Mouse (Mus musculus): ENCODE results near the gene Wbp11.

Wbp11 gene

GRCm38 (mm10) chr6:136827881-136828561 is at the start of gene Wbp11:
TSS of gene Wbp11 (minus strand) at chr6:136828233.
- DNase-seq (ENCODE audit: low spot score): peak; percentile 93

GRCm38 (mm10) chr6:136875670-136876069 is 47.6 kb upstream of the Wbp11 start, which contains the start of gene Mgp:
TSS of gene Mgp (minus strand) at chr6:136875823.
- DNase-seq (ENCODE audit: low spot score): peak; percentile 46

GRCm38 (mm10) chr6:136874599-136874998 is 46.6 kb upstream of the Wbp11 start:
- no peak for DNase-seq (ENCODE audit: low spot score)

GRCm38 (mm10) chr6:136868921-136869320 is 40.9 kb upstream of the Wbp11 start:
- DNase-seq (ENCODE audit: low spot score): no peak

GRCm38 (mm10) chr6:136866150-136866549 is 38.1 kb upstream of the Wbp11 start:
- no peak for DNase-seq (ENCODE audit: low spot score)

GRCm38 (mm10) chr6:136865360-136865759 is 37.3 kb upstream of the Wbp11 start:
- DNase-seq (ENCODE audit: low spot score): no peak

- DNase-seq (ENCODE audit: low spot score): no peak
These were observed 33.0 kb upstream of the Wbp11 start for GRCm38 (mm10) chr6:136861020-136861419.

DNA sequence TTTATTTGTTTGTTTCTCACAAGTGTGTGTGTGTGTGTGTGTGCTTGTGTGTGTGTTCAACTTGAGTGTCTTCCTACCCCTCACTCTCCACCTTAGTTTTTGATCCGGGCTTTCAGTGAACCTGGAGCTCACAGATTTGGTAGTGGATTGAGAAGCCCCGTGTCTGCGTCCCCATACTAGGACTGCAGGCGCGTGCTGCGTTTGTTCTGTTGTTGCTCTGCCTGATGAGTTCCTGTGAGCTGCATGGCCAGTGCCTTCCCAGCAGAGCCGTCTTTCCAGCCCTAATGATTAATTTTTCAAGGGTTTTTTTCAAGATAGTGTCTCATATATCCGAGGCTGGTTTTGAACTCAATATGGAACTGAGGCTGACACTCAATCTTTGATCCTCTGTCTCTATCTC is 30.4 kb upstream of the Wbp11 start:
- DNase-seq (ENCODE audit: low spot score): no peak

DNA sequence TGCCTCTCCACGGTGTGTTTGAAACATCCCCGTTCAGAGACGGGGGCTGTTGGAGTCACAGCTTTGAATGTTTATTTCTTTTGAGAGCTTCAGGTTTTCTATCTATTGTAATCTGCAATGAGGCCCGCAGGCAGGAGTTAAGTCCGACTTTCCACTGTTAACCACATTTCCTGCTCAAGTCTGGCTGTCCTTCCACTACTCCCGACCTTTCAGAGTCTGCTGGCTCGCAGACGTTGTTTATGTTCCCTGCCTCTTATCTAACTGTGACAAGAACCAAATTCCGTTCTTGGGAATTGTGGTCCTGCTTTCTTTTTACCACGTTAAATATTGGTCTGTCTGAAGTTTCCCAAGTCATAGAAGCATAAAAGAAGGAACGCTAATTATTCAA is 29.8 kb upstream of the Wbp11 start:
- DNase-seq (ENCODE audit: low spot score): no peak

- DNase-seq (ENCODE audit: low spot score): no peak
These were observed 29.3 kb upstream of the Wbp11 start, which contains the start of gene Art4 for GRCm38 (mm10) chr6:136857186-136857872. TSS of gene Art4 (minus strand) at chr6:136857733.

GRCm38 (mm10) chr6:136856071-136856636 is 28.1 kb upstream of the Wbp11 start:
- DNase-seq (ENCODE audit: low spot score): no peak

- DNase-seq (ENCODE audit: low spot score): no peak
These were observed 27.1 kb upstream of the Wbp11 start for GRCm38 (mm10) chr6:136855183-136855582.

DNA sequence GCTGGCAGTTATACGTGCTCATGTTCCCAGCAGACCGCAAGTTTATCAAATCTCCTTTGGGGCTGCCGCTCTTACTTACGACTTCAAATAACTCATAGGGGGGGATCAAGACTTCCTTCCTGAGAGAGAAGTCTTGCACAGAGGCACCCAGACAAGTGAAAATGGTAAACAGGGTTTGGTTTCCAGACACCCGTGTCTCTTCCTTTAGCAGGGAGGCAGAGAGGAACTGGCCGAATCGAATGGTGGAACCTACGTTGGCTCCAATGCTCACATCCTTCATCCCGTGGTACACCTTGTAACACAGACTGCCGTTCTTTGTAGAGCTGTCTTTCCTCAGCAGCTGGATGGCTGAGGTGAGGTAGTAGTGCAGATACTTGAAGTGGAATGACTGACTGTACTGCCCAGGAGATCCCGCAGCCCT is 26.3 kb upstream of the Wbp11 start:
- no peak for DNase-seq (ENCODE audit: low spot score)

DNA sequence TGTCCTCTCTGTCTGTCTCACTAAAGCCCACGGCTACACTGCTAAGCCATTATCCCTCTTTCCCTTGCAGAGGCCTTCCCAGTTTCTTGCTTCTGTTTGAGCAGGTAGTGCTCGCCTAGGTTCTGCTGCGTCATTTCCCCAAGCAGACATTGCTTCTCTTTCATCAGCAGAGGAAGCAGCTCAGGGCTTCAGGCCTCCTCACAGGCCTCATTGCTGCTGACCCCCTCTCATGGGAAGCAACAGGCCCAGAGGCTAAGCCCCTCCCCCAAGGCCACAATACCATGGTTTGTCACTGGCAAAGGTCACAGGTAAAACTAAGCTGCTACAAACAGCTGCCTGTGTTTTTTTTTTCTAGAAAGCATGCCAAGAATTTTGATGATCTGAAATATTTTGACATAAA is 24.7 kb upstream of the Wbp11 start:
- no peak for DNase-seq (ENCODE audit: low spot score)

GRCm38 (mm10) chr6:136852348-136852747 is 24.3 kb upstream of the Wbp11 start:
- no peak for DNase-seq (ENCODE audit: low spot score)

DNA sequence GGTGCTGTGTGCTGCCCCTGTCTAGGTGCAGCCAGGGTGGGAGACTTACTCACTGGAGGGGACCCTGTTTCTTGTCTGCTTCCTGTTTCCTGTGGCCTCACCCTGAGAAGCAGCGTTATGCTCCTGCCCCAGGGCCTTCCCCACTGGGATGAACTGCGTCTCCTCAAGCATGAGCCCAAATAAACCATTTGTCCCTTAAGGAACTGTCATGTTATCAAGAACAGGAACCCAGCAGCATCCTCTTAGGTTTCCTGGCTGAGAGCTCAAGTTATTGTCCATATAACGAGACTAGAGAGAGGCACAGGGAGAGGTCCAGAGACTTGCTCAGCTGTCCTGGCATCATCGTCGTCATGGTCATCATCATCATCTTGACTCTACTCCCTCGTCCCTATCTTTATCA is 22.2 kb upstream of the Wbp11 start:
- DNase-seq (ENCODE audit: low spot score): no peak

GRCm38 (mm10) chr6:136848971-136849370 is 20.9 kb upstream of the Wbp11 start:
- no peak for DNase-seq (ENCODE audit: low spot score)

DNA sequence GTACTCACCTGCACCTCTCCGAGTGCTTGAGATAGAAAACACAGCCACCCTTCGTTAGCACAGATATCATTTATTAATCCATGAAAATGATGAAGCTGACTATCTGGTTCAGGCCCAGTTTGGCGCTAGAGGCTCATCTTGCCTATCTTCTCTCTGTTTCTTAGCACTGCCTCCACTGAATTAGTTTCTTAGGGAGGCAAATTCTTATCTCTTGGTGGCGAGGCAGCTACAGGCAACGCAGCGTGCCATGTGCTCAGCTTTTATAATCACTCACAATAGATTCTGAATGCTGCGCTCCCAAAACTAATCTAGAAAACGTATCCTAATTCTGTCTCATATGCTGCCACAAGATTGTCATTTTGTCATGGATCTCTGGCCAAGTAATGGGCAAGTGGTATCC is 20.4 kb upstream of the Wbp11 start:
- no peak for DNase-seq (ENCODE audit: low spot score)

GRCm38 (mm10) chr6:136847790-136848189 is 19.8 kb upstream of the Wbp11 start:
- DNase-seq (ENCODE audit: low spot score): peak; percentile 41

DNA sequence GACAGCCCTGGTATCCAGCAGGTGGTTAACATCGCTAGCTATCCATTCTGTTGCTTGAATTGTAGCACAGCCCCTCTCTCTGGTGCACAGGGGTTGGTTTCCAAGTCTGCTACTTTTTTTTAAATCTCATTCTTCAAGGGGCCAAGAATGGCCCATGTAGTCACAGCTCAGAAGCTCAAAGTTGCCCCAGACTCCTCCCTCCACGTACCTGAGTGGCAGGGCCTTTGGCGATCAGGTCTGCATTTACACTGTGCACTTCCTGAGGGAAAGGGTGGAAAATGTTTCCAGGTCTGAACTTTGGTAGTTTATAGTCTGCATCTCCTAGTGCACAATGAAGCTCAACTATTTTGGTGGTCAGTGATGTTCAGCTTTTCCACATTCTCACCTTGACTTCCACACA is 19.2 kb upstream of the Wbp11 start:
- DNase-seq (ENCODE audit: low spot score): no peak

- DNase-seq (ENCODE audit: low spot score): no peak
These were observed 17.9 kb upstream of the Wbp11 start for GRCm38 (mm10) chr6:136845706-136846480.

DNA sequence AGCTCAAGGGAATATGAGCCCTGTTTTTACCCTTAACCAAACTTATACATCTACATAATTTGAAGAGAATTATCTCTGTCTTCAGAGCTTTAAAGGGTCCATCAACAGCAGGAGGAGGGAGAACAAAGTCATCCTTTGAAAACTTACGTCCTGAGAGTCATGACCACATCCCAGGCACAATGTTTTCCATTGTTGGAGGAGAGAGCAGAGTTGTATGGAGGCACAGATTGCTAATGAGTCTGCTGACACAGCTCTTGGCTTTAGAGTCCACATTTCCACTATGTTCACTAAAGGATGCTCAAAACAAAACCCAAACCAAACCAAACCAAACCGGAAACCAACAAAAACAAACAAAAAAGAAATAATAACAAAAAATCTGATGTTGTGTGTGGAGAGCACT is 16.9 kb upstream of the Wbp11 start:
- DNase-seq (ENCODE audit: low spot score): no peak

GRCm38 (mm10) chr6:136837323-136837722 is 9.3 kb upstream of the Wbp11 start:
- DNase-seq (ENCODE audit: low spot score): no peak

Measured in ovary, postnatal 14 days (tissue).